Mouse (Mus musculus) thymus, postnatal 0 days (tissue): Measurements from ENCODE around the gene Tmed8. TPM values are rescaled to one million over a fixed set of nuclear protein-coding genes. Genes with fewer than 3 reads are reported as not detected.
"Not testable (repeated sequence)": the region's sequence is repeated elsewhere in the genome, so short reads cannot be mapped to it uniquely, and the experiment has no call there.

ENCODE experiments used
- DNase-seq: peaks from one replicate; pipeline ENCODE4 v3.0.0-alpha.2; 2015; ENCODE audit warnings: low spot score
- polyA plus RNA-seq: library from polyadenylated mRNA; unstranded; fragments of >200 nt; fragmentation: Nextera tagmentation; extraction: Ambion mirVana; gene quantifications from 2 replicates; pipeline ENCODE4 v1.2.1, GENCODE M21; 2015

Gene Tmed8
- 3.4 TPM in 2 replicates for polyA plus RNA-seq

DNA sequence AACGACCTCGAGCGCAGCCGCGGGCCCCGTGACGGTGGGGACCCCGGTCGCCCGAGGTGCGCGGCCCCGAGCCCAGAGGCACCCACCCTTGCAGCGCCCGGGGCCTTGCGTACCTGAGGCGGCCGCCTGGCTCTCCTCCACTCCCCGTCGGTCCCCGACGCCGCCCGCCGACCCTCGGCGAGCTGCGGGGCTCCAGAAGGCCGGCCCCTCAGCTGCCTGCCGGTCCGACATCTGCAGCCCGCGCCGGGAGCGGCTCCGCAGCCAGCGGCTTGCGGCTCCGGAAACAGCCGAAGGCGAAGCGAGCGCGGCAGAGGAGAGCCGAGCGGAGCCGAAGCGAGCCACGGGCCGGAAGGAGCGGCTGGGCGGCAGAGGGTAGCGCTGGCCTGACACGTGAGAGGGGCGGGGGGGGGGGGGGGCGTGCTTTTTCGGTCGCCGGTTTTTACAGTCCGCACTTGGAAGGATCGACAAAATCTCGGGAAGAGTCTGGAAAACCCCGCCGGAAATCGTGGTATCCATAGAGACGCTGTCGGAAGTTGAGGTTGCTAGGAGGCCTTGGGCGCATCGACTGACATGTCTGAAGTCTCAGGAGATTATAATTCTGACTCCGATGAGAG lies at the start of gene Tmed8:
TSS of gene Tmed8 (minus strand) at position 482 of the 614 bp plus-strand sequence.
- peak; percentile 86 for DNase-seq

- DNase-seq, result no peak
Measured at GRCm38 (mm10) chr12:87238632-87239031, 38.4 kb upstream of the Tmed8 start, which contains the start of gene Noxred1. Gene Noxred1, minus strand, starts transcription at chr12:87238732.

DNA sequence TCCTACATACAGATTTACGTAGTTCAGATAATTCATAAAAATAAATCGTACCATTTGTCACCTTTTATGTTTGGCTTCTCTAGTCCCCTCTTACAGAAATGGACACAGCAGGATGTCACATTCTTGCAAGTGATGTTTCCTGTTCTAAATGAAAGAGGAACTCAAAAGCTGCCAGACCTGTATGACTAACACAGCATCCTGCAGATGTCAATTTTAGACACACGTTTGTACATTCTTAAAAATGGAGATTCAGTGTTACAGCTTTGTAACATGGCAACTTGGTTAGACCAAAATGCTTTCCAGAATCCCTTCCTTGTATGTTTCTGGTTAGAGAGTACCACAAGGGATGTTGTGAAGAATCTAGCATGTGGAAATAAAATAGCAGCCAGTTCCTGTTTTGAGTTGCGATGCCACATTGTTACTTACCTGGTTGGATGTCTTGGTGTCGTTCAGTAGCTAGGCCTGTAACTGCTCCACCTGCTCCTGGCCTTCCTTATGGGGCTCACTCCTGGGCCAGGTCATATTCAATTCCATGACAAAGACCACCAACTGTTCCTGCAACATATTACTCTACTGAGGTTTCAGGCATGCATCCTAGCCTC lies 36.7 kb upstream of the Tmed8 start:
- no peak for DNase-seq

DNA sequence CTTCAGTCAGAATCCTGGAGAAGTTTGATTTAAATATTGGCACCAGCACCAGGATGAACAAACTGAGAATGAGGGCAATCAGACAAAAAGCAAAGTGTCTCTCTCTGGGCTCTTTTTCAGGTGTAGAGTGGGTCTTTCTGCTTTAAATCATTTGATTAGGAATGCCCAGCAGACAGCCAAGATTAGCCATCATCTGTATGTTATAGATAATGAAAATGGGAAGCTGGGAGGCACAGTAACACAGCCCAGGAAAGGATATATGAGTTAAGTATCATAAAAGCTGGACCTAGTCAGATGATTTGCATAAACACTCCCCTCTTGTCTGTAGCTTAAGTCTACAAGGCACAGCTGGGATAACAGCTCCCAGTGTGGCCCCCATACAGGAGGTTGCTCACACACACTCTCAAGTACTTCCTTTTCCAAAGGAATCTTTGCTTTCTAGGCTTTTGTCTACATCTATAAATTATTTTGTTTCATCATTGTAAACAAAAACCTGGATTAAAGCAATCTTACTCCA lies 30.2 kb upstream of the Tmed8 start:
- no peak for DNase-seq

- no peak for DNase-seq
Measured at GRCm38 (mm10) chr12:87229633-87230032, 29.4 kb upstream of the Tmed8 start.

DNA sequence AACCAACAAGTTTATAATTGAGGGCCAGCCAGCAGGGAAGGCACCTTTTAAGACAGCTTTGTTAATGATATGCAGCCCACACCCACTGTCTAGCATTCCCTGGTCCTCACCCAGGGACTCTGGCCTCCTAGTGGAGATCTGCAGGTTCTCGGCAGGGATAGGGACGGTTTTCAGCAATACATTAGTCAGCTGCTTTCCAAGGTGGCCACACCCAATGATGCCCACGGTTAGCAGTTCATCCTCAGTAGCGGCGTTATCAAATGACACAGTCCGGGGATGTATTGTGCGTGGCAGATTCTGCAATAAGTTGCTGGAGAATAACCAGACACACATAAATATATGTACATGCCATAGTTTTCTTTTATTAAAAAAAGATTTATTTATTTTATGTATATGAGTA lies 26.5 kb upstream of the Tmed8 start:
- DNase-seq, result no peak

DNA sequence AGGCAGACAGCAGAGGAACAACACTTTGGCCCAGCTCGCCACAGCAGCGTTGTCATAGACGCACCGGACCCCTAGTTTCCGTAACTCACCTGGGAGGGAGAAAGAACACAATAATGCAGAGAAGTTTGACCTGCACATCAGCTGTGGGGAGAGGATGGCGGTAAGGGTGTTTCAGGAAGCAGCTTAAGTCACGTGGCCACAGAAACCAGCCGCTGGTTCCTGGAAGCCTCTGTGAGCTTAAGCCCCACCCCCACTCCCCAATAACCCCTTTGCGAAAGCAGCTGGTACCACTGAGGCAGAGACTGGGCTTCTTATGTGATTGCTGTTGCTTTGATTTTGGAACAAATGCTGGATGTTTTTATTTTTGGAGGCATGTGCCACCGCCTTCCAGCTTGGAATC lies 24.7 kb upstream of the Tmed8 start:
- peak; percentile 37 for DNase-seq

DNA sequence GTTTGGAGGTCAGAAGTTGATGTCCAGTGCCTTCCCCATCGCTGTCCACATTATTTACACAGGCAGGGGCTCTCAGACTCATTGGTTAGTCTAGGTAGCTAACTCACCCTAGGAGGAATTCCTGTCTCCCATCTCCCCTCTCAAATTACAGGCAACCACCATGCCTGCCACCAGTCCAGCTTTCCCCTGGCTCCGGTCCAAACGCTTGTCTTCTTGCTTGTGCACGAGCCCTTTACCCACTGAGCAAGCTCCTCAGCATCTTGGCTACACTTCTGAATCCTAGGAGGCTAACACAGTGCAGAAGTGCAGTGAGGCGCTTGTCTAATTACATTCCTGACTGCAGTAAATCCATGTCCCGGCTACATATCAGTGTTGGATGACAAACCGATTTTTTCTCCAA lies 19.1 kb upstream of the Tmed8 start:
- no peak for DNase-seq

DNA sequence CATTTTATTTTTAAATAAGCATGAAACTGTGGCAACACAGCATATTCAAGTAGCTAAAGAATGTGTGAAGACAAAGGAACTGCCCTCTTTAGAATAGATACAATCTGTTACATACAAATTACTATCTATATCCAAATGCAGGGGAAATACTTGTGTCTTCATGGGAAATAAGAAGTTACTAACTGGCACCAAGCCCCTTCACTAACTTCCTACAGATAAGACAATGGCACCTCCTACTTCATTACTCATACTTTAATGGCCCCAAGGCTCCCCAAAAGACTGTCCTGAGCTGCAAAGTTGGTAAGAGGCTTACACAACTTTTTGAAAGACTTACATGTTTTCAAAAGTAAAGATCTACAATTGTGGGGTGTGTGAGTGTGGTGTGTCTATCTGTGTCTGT lies 17.3 kb upstream of the Tmed8 start:
- no peak for DNase-seq

GRCm38 (mm10) chr12:87216053-87216452 lies 15.8 kb upstream of the Tmed8 start:
- DNase-seq, result no peak

DNA sequence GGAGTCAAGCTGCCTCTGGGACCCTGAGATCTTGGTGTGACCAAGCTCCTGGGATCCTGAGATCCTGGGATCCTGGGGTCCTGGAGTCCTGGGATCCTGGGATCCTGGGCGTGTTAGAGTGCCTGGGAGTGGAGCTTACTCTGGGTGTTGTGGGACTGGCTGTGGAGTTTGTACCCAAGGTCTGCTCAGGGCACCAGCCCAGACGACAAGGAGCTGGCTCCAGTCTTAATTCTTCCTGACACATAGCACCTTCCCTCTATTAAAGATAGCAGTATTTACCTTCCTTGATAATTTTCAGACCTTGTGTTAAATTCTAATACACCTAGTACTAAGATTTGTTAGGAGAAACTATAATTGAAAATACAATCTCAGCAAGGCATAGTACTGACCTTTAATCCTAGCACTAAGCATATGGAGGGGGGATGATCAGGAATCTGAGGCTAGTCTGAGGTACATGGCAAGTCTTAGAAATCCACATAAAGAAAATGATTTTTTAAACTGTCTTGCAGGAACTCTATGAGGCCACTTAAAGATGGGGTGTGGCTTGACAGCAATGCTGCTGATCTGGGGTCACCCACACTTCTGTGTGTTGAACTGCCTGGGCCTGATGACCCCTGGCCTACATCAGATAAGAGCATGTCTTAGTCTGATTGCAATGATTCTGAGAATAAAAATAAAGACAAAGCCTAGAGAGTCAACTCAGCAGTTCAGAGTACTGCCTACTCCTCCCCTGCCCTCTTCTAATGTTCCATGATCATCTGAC lies 12.8 kb upstream of the Tmed8 start:
- DNase-seq, result no peak

GRCm38 (mm10) chr12:87205789-87206188 lies 5.5 kb upstream of the Tmed8 start:
- DNase-seq, result not testable (repeated sequence)

DNA sequence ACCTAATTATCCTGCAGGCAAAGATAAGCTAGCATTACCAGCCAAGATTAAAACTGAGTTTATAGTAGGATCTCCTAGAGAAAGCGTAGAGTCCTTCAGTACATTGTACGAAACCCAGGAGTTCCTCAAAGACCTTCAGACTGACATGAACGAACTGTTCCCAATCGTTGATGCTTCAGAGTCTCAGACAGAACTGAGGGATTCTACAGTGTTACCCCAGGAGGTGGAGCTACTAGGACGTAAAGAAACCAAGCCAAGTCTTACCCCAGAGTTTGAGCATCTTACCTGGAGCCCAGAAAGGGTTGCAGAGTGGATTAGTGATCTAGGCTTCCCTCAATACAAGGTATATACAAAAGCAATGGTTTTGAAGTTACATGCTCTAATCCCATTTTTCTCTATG lies 1.4 kb upstream of the Tmed8 start:
- DNase-seq, result no peak

DNA sequence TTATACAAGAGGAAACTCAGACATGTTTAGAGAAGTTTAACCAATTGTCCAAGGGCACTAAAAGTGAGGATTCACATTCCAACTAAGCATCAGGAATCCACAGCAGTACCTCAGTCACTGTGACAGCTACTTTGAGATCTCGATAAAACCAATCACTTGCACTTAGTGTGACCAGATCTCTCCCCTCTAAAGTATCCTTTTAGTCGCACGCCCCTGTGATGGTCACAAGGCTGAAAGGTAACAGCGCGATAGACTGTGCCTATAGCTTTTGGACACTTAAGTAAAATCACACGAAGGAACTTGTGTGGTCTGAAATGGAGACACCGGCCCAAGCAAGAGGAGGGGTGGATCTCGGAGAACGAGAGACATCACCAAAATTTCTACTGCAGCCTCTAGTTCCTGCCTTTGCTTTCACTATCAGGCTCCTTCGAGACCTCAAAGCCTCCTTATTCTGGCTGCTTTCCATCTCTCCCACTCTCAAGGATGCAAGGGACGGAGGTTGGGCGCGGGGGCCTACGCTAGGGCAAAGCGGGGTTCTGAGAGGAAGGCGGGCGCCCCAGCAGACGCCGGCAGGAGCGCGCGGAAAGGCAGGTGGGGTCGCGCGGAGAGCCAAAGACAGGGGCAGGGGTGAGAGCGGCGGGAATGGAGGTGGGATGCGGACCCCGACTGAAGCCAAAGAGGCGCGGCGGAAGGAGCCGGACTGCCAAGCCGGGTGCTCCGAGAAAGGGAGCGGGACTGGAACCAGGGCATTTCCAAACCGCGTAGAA lies 865 bp downstream of the Tmed8 start, which contains the start of gene Samd15:
TSS of gene Samd15 (plus strand) at position 518 of the 767 bp plus-strand sequence.
- peak; percentile 62 for DNase-seq

GRCm38 (mm10) chr12:87198792-87199191 lies 1.5 kb downstream of the Tmed8 start:
- DNase-seq, result no peak

- no peak for DNase-seq
Measured at GRCm38 (mm10) chr12:87196310-87196709, 3.9 kb downstream of the Tmed8 start.

DNA sequence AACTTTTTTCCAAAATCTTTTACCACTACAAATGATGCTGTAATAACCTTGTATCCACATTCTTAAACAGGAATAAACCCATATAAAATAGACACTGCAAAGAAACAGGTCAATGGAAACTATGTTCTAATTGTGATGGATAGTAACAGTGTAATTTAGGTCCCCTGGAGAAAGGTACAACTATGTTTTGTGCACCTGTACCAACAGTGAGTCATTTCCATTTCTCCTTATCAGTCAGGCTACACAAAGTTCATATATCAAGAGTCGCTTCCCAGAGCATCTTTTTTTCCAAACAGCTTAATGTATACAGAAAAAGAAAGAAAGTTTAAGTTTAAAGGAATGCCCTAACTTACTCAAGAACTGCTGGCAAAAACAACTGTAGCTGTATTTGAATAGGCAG lies 5.2 kb downstream of the Tmed8 start:
- DNase-seq, result no peak

DNA sequence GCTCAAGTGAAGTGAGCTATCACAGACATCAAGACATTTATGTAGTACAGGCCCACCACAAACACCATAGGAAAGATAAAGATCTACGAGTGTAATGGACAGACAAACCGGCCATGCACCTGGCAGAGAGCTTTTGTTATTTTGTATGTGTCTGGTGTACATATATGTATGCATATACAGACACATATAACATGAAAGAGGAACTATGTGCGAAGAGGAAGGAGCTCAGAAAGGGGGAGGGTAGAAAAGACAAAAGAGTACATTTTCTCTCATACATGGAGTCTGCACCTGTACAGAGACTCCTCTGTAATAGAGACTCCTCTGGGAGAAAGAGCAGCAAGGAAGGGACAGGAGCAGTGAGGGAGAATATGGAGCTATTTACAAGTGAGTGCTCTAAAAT lies 7.2 kb downstream of the Tmed8 start:
- peak; percentile 26 for DNase-seq

DNA sequence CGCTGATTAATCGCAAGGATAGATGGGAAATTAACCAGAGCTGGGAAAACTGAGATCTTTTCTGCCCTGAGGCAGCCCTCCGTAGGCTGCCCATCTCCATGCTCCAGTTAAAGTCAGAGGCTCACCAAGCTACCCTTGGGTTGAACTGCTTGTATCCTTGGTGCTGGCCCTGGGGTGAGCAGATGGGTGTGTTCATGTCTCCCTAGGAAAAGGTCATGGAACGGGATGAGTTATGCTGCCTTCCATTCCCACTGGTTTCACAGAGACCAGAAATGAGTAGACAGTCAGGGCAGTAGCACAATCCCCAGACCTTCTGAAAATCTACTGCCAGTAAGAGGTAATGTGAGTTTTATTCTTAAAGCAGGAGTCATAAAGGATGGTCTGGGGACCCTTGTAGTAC lies 22.6 kb downstream of the Tmed8 start:
- DNase-seq, result no peak

- DNase-seq, result no peak
Measured at GRCm38 (mm10) chr12:87175194-87175946, 24.9 kb downstream of the Tmed8 start.

DNA sequence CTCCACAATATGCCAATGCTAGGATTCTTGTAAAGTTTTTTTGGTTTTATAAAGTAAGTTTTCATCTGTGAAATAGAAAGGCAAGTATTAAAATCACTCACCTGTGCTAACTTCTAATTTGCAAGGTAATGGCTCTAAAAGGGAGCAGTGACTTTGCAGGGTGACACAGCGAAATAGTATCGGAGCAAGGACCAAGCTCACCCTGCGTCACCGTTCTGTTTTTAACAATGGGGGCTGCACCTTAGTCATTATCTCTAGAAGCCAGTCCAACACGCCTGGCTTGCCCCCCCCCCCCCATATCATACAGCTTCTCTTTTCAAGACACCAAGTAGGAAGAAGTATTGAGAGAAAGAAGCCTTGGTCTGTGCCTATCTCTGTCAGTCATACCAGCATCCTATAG lies 39.4 kb downstream of the Tmed8 start:
- DNase-seq, result no peak
